Mouse (Mus musculus) heart, adult 2 months (tissue): ENCODE data around the gene Ubtd2.

Source experiments
- CTCF ChIP-seq: fragments of 200-600 bp; IDR thresholded peaks from 2 replicates; pipeline ENCODE4 v1.8.1; 2022; ENCODE audit warnings: antibody characterized with exemption, mild to moderate bottlenecking, moderate library complexity
- POLR2A ChIP-seq: fragments of 200-500 bp; IDR thresholded peaks from 2 replicates; pipeline ENCODE4 v1.6.1; 2011; ENCODE audit warnings: mild to moderate bottlenecking, low read depth, low read length, control low read depth; ENCODE audit not compliant: insufficient read depth

GRCm38 (mm10) chr11:32524122-32524920 is 69.2 kb downstream of the Ubtd2 start:
- TF ChIP-seq CTCF (no peak), POLR2A (no peak)
